Mouse (Mus musculus) liver, postnatal 0 days (tissue): ENCODE measurements around the gene C1qtnf6.

Source experiments
- CTCF ChIP-seq: sonication (generic); IDR thresholded peaks from 2 replicates; pipeline ENCODE4 v1.5.1; 2016; ENCODE audit warnings: antibody characterized with exemption, low read depth
- EP300 ChIP-seq: IDR thresholded peaks from 2 replicates; pipeline ENCODE4 v1.6.1; 2016; ENCODE audit warnings: antibody characterized with exemption, low read depth, mild to moderate bottlenecking

DNA sequence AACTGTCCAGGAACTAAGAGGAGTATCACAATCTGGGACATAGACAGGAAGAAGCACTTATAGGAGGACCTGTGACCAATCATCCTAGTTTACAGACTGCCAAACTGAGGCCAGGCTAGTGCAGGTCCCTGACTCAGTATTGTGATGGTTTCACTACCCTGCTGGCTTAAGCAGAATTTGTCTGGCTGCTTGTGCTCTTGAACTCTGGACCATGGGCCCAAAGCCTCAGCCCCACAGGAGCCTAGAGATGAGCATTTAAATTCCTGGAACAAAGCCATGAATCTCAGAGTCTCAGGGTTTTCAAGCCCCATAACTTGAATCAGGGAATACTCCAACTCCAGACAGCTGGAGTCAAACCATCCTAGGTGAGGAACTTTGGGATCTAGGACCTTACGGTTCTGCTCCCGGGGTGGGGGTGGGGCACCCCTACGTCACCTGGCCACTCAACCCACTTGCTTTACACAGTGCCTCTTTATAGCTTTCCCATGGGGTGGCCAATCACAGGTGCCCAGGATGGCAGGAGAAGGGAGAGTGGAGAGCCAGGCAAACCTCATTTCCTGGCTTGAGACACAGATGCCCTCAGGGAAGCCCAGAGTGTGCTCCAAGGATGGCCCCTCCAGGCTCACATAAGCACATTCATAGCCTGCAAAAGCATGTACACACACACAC is 11.0 kb upstream of the C1qtnf6 start:
- TF ChIP-seq CTCF = no peak
- no peak for TF ChIP-seq EP300
